7 mouse cellular contexts compared by ENCODE assay signal in the genomic region with DNA sequence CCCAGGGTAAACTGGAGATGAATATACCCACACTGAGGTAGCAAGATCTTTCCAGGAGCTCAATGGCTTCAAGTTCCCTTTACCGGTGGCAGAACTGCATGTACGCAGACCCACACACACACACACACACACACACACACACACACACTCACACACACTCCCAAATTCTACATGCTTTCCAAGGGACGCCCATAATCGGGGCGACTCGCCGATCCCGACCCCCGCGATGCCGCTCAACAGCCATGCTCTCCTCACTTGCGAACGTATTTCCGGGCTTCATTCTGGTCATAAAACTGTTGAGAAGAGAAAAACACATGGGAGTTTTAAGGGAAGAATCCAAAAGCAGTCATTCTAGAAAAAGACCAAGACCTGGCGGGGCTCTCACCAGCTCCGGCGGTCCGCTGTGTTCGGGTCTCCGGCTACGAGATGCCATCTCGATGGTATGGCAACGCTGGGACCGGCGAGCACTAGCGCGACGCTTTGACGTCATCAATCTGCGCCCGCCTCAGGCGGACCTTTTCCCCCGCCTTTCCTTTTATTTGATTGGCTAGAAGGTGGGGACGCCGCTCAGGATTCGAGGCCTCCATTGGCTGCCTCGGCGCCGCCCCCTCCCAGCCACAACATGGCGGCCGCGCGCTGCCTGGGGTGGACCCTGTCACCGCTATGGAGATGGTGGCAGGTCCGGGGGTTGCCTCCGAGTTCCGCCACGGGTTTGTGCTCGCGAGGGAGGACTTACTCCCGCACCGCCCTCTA. TPM values are rescaled to one million over a fixed set of nuclear protein-coding genes. Genes with fewer than 3 reads are reported as not detected.
DNase-seq lines count a peak whose midpoint lies in the region; ATAC-seq lines count a peak whose summit lies in the region.

Gene Dnajc30, plus strand, starts transcription at position 574 of the 753 bp plus-strand sequence.

- H3K27ac ChIP-seq in embryonic facial prominence, embryonic 11.5 days (replicated peaks; ENCODE audit: low read depth, low read length) = peak within 1 kb of the TSS; percentile 16; the same call in 1 of the 2 replicates
- H3K27ac ChIP-seq in limb, embryonic 10.5 days = peak within 1 kb of the TSS; percentile 78
- peak within 1 kb of the TSS; percentile 76 for H3K27ac ChIP-seq in midbrain, embryonic 13.5 days

- WGBS in embryonic facial prominence, embryonic 11.5 days = 0% methylated on average over 52 of the region's 52 CpGs
- under 1% methylated on average over 52 of the region's 52 CpGs for WGBS in limb, embryonic 10.5 days
- under 1% methylated on average over 52 of the region's 52 CpGs for WGBS in midbrain, embryonic 13.5 days

- no peaks in the 10 kb centered on the region for H3K27me3 ChIP-seq in embryonic facial prominence, embryonic 11.5 days (ENCODE audit: control insufficient read depth, insufficient read depth, low read length)
- H3K27me3 ChIP-seq in limb, embryonic 10.5 days (ENCODE audit: low read depth, poor library complexity, severe bottlenecking) = no peaks in the 10 kb centered on the region
- no peaks in the 10 kb centered on the region for H3K27me3 ChIP-seq in midbrain, embryonic 13.5 days

- DNase-seq in adrenal gland, postnatal 14 days = peak; percentile 98
- peak; percentile 99 for DNase-seq in embryonic facial prominence, embryonic 11.5 days (ENCODE audit: low spot score)
- peak; percentile 96 for DNase-seq in kidney, adult 11 months
- peak; percentile 99 for DNase-seq in limb, embryonic 10.5 days (ENCODE audit: low spot score)
- peak; percentile 94 for DNase-seq in spleen, adult 12 weeks (ENCODE audit: low spot score)

- no peaks in the 10 kb centered on the region for H3K4me1 ChIP-seq in embryonic facial prominence, embryonic 11.5 days (ENCODE audit: control insufficient read depth, insufficient read depth, low read length)
- peaks cover 25% of the 10 kb centered on the region for H3K4me1 ChIP-seq in limb, embryonic 10.5 days
- H3K4me1 ChIP-seq in midbrain, embryonic 13.5 days (replicated peaks) = peaks cover 28% of the 10 kb centered on the region

- H3K9me3 ChIP-seq in embryonic facial prominence, embryonic 11.5 days (replicated peaks; ENCODE audit: control insufficient read depth, low read length) = no peaks in the 10 kb centered on the region
- H3K9me3 ChIP-seq in limb, embryonic 10.5 days (replicated peaks) = no peaks in the 10 kb centered on the region
- no peaks in the 10 kb centered on the region for H3K9me3 ChIP-seq in midbrain, embryonic 13.5 days

- H3K4me3 ChIP-seq in embryonic facial prominence, embryonic 11.5 days (ENCODE audit: low read depth, low read length) = peak within 1 kb of the TSS; percentile 97
- H3K4me3 ChIP-seq in limb, embryonic 10.5 days = peak within 1 kb of the TSS; percentile 90
- peak within 1 kb of the TSS; percentile 96 for H3K4me3 ChIP-seq in midbrain, embryonic 13.5 days (replicated peaks)

- H3K9ac ChIP-seq in embryonic facial prominence, embryonic 11.5 days (replicated peaks; ENCODE audit: low read length) = peak within 1 kb of the TSS; percentile 83
- peak within 1 kb of the TSS; percentile 88 for H3K9ac ChIP-seq in midbrain, embryonic 13.5 days (replicated peaks)

- ATAC-seq in embryonic facial prominence, embryonic 11.5 days (replicated peaks; ENCODE audit: insufficient number of reproducible peaks, low FRiP score, low TSS enrichment, low read depth) = peak; percentile 90
- peak; percentile 97 for ATAC-seq in granulocyte monocyte progenitor cell, adult 5-6 weeks (replicated peaks; ENCODE audit: poor library complexity, severe bottlenecking)
- ATAC-seq in midbrain, embryonic 13.5 days = peak; percentile 97

- H3K4me2 ChIP-seq in embryonic facial prominence, embryonic 11.5 days (ENCODE audit: low read depth, low read length) = peak within 1 kb of the TSS; percentile 80
- peak within 1 kb of the TSS; percentile 98 for H3K4me2 ChIP-seq in midbrain, embryonic 13.5 days (replicated peaks)

- peaks cover 5% of the 10 kb centered on the region for H3K36me3 ChIP-seq in embryonic facial prominence, embryonic 11.5 days (replicated peaks; ENCODE audit: control insufficient read depth, insufficient read depth, low read depth, low read length)
- H3K36me3 ChIP-seq in limb, embryonic 10.5 days = peaks cover 65% of the 10 kb centered on the region
- peaks cover 46% of the 10 kb centered on the region for H3K36me3 ChIP-seq in midbrain, embryonic 13.5 days

RNA-seq across cellular contexts. Expression of gene Dnajc30, which starts in this region (rescaled TPM):
- total RNA-seq in adrenal gland, postnatal 14 days (2021) = 24.5 and 26.2 TPM in 2 replicates
- polyA plus RNA-seq in embryonic facial prominence, embryonic 11.5 days (2014; fragmentation: Nextera tagmentation; extraction: Ambion mirVana) = 29.3 and 30.8 TPM in 2 replicates
- total RNA-seq in granulocyte monocyte progenitor cell, adult 5-6 weeks (2014; fragmentation: Nextera tagmentation) = 15.7 and 18.7 TPM in 2 replicates
- 5.4 and 6.5 TPM in 2 replicates for total RNA-seq in granulocyte monocyte progenitor cell, adult 5-6 weeks (2017)
- 27.7 and 30.8 TPM in 2 replicates for polyA plus RNA-seq in limb, embryonic 10.5 days (2016; fragmentation: Nextera tagmentation; extraction: Ambion mirVana)
- 40.4 and 41.3 TPM in 2 replicates for polyA plus RNA-seq in midbrain, embryonic 13.5 days (2015; fragmentation: Nextera tagmentation; extraction: Ambion mirVana)

Comparison
In these comparisons a context has a peak if more than half of its experiments do, and no peak if none do; other contexts are left out.
1. Peak in every context shown above with its lines: DNase-seq, ATAC-seq, H3K4me3 ChIP-seq and H3K27ac ChIP-seq.
2. H3K27ac ChIP-seq: peak in every context shown above with its lines; median percentile 78 in limb, embryonic 10.5 days; 76 in midbrain, embryonic 13.5 days; 16 in embryonic facial prominence, embryonic 11.5 days.